Mouse (Mus musculus): ENCODE measurements around the gene Hps5.

DNA sequence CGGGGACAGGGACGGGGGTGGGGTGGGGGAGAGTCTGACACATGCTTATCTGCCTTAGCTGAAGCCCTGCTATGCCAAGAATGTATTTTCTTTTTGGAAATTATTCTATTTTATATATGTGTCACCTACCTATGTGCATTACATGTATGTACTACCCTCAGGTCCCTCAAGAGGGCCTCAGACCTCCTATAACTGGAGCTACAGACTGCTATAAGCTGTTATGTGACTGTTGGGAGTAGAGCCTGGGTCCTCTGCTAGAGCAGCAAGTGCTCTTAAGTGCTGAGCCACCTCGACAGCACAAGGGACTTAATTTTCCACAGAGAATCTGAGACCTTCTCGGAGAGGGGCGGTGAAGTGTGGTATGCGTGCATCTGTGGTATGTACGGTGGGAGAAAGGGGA is 27.4 kb downstream of the Hps5 start:
- TF ChIP-seq CHD2 (IDR thresholded peaks at IDR 0.05; ENCODE audit: low read depth, low read length) (no peak), HCFC1 (IDR thresholded peaks at IDR 0.05; ENCODE audit: borderline replicate concordance, insufficient read depth, low read length) (no peak), MAFK (IDR thresholded peaks at IDR 0.05; ENCODE audit: insufficient read depth, low read depth, low read length) (no peak), ZC3H11A (IDR thresholded peaks at IDR 0.05; ENCODE audit: borderline replicate concordance, low read depth, low read length) (no peak), ZNF384 (IDR thresholded peaks at IDR 0.05; ENCODE audit: low read depth, low read length) (no peak)
